Mouse (Mus musculus) stomach, postnatal 0 days (tissue): ENCODE data around the gene Rpain.

Source experiments
- CTCF ChIP-seq: IDR thresholded peaks from 2 replicates; pipeline ENCODE4 v1.5.1; 2016; ENCODE audit warnings: antibody characterized with exemption, low read depth, mild to moderate bottlenecking, moderate library complexity
- EP300 ChIP-seq: optimal IDR thresholded peaks from 2 replicates; pipeline ENCODE3; 2016; ENCODE audit warnings: antibody characterized with exemption

DNA sequence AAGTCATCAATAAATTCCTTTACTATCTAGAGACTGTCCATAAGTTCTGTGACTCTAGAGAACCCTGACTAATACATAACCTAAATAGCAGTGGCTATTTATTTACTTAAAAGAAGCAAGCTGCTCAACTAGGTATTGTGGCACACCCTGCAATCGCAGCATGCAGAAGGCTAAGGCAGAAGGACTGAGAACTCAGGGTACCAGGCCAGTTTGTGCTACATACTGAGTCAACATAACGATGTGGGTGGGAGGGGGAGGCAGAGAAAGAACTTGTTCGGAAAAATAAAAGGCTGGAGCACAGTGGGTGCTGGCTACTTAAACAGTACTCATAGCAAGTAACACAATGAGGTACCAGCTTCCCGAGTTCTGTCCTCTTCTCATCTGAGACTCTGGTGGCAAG lies 31.2 kb downstream of the Rpain start:
- TF ChIP-seq CTCF = no peak
- TF ChIP-seq EP300 = no peak
